Mouse (Mus musculus) hindlimb bud, embryonic 11.5 days (tissue): ENCODE results near the gene Atp10a.
"Not testable (repeated sequence)": the region's sequence is repeated elsewhere in the genome, so short reads cannot be mapped to it uniquely, and the experiment has no call there.

Experiments
- DNase-seq: peaks from one replicate; pipeline ENCODE4 v3.0.0-alpha.2; 2012; ENCODE audit warnings: low read depth, low spot score; ENCODE audit errors: extremely low spot score

Atp10a gene

DNA sequence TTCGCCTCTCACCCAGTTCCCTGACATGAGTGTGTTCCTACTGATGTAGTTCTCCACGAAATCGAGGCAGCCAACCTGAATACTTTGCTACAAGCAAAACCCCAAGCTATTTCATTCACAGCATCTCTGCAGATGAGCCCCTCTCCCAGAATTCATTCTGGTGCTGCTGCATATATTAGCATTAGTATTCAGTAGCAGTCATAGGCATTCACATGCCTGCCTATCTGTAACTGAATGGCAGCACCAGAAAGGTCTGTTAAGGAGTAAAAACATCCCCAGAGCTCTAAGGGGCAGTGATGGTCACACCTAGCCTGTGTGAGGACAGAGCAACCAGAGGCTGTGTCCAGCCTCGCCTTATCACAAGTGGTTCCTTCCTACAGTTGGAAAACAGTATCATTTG, 131.0 kb downstream of the Atp10a start:
- DNase-seq: no peak

DNA sequence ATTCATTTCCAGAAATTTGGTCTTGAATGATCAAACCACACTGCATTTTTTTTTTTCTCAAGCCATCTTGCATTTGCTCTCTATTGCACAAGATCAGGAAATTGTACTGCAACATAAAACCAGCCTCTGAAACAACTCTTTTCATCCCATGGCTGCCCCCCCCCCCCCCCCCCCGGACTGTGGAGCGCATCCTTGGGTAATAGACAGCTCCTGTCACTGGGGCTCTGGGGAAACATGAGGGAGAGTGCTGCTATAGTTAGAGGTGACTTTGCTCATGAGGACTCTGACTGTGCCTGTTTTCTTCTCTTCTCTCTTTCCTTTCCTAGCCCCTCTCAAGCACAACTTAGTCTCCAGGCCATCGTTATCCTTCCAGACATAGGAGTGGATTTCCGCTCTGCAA, 131.6 kb downstream of the Atp10a start:
- no peak for DNase-seq

DNA sequence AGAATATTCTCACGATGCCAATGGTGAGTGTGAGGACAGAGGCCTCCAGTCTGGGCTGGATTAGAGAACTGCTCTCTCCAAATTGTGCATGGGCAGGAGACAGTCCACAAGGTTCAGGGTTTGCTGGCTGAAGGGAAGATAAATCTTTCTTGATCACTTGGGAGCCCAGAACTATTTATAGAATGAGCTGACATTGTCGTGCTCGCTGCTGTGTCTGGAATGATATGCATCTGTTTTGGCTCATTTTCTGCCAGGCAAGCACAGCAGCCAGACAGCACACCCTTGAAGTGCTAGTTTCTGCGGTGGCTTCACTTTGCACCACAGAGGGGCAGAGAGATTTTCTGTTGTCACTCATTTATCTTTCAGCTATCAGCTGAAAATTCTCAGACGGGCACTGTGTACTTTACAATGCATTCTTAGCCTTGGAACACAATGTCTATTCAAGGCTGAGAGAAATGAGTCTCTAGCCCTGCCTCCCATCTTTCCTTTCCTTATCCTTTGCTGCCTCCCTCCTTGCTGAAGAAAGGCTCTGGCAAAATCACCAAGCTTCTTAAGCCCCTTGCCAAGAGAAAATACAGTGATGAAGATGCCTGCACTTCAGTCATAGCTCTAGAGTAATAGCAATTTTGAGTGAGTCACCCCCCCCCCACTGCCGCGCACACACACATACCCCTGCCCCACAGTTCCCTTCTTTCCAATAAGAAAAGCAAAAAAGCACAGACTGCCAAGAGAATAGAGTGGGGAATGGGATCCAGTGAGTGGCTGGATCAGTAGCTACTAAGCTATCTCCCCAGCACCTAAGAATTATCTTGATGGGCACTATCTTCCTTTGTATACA, 132.7 kb downstream of the Atp10a start:
- DNase-seq: no peak

DNA sequence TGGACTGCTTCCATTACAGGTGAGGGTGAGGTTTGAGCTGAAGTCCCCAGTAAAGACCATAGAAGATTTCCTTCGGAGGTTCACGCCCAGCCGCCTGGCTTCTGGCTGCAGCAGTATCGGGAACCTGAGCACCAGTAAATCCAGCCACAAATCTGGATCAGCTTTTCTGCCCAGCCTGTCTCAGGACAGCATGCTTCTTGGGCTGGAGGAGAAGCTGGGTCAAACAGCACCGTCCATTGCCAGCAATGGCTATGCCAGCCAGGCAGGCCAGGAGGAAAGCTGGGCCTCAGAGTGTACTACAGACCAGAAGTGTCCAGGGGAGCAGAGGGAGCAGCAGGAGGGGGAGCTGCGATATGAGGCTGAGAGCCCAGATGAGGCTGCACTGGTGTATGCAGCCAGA, 141.3 kb downstream of the Atp10a start:
- DNase-seq: no peak

DNA sequence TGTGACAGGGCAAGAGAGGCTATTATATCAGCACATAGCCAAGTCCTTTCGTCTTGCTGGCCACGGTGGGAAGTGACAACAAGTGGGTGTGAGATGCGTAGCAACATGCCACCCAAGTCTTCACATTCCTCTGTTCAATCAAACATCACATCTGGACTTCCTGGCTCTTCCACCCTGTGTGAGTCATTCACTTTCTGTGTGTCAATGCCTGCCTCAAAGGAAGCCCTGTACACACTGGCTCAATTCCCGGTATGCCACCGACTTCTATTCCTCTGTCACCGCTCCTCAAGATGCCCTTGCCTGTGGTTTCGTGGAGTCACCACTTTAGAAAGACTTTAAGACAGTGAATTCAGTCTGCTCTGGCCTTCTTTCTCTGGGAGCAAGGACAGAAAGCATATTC, 144.9 kb downstream of the Atp10a start:
- no peak for DNase-seq

DNA sequence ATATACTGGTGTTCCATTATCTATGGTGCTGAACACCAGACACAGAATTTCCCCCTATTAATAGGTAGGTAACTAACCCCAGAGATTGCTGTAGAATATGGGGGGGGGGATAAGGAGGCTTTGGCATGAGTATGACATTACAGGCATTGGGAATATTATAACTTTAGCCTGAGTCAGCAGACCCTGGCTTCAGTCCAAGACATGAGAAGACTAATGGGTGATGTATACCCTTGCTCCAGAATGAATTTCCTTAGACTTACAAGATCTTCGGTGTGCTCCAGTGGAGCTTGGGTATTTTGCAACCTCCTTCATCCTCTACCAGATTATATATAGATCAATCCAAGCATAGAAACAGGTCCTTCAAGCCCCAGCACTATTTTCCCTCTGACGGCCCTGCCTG, 145.8 kb downstream of the Atp10a start:
- no peak for DNase-seq

DNA sequence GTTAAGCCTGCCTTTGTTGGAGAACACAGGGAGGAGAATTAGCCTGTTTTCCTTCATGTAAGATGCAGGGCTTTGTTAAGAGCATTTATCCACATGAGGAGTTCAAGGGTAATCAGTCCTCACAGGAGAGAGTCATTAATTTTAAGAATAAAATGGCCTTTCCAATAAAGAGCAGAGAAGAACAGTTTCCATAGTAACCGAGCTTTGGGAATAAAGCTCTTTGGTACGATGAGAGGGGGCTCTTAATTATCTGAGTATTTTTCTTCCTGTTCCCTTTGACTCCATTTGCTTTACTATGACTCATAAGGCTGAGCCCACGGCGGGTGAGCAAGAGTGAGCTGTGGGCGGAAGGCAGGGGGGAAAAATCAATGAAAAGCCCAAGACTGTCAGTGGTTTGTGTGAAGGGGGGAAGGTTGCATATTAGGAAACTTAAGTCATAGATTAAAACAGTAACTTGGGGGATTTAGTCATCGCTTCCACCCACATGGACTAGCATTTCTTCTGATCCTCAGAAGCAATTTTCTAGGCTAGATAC, 166.2 kb downstream of the Atp10a start:
- no peak for DNase-seq

DNA sequence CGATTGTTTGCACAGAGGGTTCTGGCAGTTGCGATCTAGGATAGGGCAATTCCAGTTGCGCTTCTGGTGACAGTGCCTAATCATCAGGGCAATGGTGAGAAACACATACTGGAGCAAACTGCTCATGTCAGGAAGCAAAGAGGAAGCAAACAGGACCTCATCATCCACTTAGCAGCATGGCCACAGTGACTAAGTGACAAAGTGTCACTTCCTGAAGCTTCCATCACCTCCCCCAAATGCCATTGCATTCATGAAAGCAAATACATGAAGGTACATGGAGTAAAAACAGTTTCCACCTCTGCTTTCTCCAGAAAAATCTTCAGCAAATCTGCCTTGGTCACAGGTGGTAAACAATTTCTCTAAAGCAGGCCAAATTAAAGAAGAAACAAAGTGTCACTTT, 168.7 kb downstream of the Atp10a start:
- DNase-seq: no peak

DNA sequence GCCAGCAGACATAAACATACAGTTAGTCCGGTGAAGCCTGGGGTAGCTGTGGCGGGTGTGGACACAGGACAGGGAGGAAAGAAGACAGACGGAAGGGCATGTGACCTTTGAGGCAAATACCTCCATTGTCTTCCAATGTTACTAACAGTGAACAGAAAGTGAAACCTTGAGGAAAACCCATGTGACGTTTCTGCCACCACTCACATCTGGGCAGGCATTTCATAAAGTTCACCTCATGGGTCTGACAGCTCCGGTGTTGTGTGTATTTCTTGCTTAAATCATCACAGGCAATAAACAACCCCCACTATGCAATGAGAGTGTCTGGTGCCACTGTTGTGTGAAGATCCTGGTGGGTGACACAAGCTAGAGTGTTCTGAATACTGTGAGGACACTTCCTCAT, 173.1 kb downstream of the Atp10a start:
- DNase-seq: no peak

DNA sequence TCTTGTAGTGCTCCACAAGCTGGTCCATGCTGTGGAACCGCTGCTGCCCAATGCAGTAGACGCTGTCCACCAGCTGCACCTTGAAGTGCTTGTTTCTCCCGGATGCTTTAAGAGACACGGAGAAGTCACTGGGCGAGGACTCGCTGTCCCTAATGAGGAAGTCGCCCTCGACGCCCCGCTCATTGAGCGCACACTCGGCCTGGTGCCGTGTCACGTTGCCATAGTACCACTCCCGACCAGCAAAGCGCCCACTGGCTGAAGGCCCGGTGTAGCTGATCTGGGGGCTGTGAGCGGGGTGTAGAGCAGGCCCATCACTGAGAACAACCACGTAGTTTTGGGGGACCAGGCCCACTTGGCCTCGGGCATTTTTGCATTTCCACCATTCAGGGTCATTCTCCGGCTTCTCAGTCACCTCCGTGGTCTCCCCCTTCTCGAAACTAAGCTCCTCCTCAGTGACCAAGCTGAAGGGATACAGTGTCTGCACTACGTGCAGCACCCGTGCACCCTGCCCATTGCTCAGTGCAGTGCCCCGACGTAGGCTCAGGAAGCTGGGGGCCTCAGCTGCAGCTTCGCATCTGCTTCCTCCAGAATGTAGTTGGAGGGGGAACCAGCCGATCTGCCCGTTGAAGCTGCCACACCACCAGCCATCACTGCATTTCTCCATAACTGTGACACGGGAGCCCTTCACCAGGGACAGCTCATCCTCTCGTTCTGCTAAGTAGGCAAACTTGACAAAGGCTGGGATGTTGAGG, 181.1 kb downstream of the Atp10a start:
- not testable (repeated sequence) for DNase-seq

DNA sequence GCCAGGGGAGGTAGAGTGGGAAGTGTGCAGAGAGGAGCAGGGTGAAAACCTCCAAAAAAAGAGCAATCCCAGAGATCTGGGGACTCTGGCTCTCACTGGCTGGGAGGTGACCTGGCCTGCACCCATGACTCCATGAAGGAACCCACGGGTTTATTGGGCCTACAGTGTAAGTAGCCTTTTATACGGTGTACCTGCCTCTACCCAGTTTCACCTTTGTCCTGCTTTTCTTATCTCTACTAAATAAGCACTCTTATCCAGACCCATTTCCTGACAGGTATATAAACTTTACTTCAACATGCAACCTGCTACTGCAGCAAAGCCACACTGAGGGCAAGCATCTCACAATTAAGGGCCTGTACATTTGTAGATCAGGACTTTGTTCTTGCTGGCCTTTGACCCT, 184.4 kb downstream of the Atp10a start:
- no peak for DNase-seq

DNA sequence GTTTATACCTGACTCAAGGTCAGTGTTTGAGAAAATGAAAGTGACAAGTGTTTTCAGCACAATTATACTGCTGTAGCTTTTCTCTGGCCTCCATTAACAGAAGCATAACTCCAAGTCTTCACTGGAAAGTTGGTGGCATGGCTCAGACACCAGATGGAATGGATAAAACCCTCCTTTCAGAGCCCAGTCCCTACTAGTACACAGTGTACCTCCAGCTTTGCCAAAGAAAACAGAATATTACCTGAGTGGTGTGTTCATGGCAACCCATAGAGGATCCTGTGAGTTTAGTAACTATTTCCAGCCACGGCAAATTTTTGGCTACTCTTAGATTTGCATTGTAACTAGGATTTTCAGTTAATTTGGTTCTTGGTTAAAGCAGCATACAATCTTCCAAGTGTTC, 185.1 kb downstream of the Atp10a start:
- DNase-seq: no peak

DNA sequence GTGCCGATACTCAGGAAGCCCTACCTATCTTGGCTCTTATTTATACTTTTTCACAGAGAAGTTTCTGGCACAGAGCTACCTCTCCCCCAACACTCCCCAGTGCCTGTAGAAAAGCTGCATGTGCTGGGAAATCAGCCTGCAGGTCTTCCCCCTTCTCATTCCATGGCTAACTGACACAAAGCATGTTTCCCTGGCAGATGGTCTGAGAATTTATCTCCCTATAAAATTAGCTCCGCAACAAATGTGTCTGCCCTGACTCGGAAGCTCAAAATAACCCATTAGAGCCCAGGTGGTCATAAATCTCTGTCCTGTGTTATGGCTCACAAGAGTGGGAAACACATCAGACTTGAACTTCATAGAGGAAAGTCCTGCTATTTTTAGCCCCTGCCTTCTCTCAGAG, 186.9 kb downstream of the Atp10a start:
- no peak for DNase-seq

DNA sequence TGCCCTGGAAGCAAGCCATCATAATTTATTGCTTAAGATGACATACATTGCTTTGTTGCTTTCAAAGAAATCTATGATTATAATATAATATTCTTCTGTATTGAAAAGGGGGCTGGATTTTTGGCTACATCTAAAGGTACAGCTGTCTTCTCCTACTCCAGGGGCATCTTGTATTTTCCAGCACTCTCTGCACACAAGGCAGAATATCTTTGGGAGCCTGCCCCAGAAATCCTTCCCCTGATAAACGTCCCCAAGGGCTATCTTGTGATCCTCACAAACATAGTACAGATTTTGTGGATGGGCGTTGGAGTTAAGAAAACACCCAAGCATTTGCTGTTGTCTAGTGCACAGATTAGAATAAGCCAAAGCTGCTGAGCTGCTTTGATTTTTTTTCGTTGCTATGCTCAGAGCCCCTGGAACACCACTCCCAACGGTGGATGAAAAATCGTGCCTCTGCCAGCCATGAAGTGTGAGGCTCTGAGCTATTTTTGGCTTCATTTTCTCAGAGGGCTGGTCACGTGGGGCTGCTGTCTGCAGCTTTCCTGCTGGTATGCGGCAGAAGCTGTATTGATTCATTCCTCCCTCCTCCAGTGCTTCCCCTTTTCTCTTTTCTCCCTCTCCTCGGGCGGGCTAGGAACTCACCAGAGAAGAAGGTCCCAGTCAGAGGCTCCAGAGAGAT, 187.9 kb downstream of the Atp10a start:
- no peak for DNase-seq

DNA sequence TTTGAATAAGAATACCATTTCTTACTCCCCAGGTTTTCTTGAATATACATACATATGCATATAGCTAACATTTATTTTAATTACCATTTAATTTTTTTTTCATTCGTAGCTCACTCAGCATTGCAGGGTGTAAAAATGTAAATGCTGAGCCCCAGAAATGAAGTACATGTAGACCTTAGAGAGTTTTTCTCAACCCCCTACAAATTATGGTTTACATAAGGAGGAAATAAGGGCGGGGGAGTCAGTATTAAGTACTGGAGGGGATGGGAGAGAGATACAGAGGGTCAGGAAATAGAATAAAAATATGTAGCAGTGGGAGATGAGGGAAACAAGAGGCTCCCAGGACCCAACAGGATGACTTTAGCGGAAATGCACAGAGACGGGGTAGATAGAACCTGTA, 188.5 kb downstream of the Atp10a start:
- no peak for DNase-seq

DNA sequence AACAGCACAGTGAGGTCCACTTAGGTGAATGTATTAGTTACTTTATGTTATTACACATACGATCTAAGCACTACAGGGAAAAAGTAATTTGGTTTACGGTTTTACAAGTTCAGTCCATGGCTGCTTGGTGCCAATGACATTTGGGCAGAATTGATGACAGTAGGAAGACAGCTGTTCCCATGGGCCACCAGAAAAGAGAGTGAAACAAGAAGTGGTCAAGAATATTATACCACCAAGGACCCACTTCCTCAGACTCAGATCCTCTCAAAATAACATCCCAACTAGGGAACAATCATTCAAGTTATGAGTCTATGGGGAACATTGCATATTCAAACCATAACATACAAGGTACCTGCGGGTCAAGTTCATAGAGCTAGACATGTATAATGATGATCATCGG, 203.0 kb downstream of the Atp10a start:
- DNase-seq: no peak

DNA sequence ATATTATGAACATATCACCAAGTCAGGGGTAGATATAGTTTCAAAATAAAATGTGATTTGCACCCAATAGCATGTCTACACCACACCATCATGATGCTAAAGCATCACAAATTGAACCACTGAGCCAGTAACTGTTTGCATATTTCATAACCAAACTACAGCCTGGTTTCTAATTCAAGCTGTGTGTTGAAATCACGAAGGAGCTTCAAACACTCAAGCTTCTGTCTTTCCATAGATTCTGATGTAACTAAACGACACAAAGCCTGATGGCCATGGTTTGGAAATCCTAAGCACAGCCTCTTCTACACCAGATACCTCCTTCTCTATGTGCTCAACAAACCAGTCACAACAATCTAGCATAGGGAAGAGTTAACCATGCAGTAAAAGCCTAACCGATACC, 207.2 kb downstream of the Atp10a start:
- no peak for DNase-seq

DNA sequence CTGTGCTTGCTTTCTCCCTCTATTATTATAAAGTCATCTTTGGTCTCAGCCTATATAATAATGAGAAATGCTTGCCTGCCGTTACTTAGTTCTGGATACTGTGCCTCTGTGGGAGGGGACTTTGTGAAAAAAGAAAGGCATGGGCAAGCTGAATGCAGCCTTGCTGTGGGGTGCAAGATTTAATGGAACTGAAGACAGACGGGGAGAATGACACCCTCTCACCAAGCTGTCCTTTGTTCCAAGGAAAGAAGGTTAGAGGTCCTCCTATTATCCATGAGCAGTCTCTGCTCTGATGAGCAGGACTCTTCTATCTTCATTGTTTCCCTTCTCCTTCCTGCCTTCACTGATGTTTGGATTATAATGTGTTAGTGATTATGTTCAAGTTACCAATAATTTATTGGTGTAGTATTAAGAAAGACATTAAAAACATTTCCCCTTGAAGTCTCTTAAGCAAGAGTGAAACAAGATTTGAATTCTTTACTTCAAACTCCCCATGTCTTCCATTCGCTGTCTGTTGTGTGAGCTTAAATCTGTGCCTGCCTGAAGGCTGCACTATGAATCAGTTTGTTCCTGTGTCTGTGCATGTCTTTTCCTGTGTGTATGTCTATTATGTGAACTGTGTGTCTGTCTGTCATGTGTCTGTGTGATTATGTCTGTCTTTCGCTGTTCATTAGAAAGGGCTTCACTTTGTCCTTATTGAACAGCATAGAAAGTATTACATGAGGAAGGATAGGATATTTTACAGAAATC, 211.1 kb downstream of the Atp10a start:
- no peak for DNase-seq

DNA sequence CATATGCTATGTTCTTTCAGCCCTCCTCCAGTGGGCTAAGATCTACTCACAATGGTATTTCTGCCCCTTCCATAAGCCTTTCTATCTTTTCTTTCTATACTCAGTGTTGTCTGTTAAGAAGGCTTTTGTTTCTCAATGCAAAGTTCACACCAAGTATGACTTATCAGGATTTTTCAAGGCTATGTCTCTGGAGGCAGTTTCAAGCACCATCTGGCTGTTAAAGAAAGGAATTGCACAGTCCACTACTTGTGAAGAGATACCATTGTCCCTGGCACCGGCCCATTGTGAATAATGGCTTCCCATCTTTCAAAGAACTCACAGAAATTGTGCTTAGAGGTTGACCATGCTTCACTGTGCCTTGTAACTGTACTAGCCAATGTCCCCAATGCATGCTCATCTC, 214.7 kb downstream of the Atp10a start:
- DNase-seq: no peak

DNA sequence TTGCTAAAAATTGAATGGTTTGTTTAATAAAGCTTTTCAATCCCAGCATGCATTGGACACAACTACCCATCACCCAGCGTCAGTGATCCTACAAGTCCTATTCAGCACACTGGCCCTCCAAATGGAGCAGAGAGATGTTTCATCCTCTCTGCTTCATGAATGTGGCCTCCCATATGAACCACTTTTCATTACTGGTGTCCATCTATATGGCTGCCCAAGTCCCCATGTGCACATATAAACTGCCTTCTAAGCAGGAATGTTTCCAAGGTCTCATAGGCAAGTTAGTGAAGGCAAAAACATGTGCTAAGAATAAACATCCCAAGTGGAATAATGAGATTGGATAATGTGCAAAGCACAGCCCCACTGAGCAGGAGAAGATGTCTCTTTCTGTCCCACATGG, 217.7 kb downstream of the Atp10a start:
- no peak for DNase-seq
